Mouse (Mus musculus): ENCODE data around the gene Cmc1. TPM values are rescaled to one million over a fixed set of nuclear protein-coding genes. Genes with fewer than 3 reads are reported as not detected.

The Cmc1 gene
- 10 to 100 TPM in 1 of 2 experiments, 1 to 10 TPM in 1; 7.2 to 10.6 TPM for total RNA-seq (2023)

DNA sequence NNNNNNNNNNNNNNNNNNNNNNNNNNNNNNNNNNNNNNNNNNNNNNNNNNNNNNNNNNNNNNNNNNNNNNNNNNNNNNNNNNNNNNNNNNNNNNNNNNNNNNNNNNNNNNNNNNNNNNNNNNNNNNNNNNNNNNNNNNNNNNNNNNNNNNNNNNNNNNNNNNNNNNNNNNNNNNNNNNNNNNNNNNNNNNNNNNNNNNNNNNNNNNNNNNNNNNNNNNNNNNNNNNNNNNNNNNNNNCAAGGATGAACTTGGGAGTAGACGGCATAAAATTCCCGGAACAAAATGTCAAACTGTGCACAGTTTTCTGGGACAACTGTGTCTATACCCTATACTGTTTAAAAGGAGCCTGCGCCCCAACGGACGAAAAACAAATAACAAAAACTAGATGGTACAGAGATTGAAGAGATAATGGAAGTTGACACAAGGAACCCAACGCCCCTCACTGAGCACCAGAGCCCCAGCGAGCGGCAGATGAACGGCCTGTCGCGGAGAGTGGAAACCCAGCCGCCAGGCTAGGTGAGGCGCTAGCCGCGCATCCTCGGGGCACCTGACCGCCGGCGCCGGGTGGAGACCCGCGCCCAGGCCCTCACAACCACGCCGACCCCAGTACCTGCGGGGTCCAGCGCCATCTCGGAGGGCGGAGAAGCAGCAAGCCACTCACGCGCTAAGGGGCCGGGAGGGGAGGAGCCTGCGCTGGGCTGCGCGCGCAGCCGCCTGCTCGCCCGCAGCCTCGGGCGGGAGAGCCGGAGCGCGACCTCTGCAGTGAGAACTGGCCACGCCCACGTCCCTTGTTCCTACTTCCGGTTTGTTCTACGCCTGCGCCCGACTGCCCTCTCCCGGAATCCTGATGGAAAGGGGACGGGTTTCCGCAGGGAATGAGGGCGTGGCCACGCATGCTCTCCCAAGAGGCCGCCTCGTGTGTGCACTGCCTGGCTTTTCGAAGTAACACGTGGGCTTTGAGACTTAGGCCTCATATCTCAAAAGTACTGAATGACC lies at the start of gene Cmc1:
Gene Cmc1, minus strand, starts transcription at position 771 of the 996 bp plus-strand sequence.

DNA sequence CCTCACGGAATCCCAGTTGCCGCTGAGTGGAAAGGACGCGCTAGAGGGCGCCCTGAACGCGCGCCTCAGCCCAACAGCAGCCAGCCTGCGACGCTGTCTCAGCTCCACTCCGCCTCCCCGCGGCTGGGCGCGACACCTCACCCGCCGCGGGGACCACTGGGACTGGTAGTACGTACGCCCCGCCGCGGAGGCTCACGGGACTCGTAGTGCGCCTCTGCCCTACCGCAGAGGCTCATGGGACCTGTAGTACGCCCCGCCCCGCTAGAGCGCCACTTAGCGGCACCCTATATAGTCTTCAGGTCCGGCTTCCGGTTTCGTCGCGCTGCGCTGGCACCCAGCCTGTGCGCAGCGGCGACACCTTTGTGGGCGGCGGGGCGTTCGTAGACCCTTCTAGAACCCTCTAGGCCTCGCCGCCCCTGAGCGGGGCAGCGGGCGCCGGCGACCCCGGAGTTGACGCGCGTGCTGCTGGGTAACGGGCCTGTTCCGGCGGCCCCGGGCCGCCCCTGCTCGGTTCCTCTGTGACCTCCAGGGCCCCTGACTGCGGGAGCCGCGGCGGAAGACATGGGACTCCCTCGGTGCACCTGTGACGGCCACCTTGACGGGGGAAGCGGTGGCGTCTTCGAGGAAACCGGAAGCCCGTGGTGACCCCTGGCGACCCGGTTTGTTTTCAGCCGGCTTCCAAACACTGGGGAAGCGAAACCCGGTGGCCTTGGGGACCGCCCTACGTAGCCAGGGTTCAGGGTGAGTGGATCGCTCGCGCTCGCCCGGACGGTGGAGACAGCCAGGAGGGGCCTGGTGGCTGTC lies 109.6 kb downstream of the Cmc1 start, which contains the start of gene Azi2:
Gene Azi2, plus strand, starts transcription at position 282 of the 804 bp plus-strand sequence.

Other genes starting within 250 kb of the Cmc1 start
- 10 to 100 TPM; 65.6 to 76.0 TPM for gene Azi2, start 109.7 kb downstream of the Cmc1 start, total RNA-seq (2023)

Measured in neutrophil, adult 59 days (primary cell).